Mouse (Mus musculus): ENCODE data around the gene Rai2. TPM values are rescaled to one million over a fixed set of nuclear protein-coding genes. Genes with fewer than 3 reads are reported as not detected.

Rai2 gene
- total RNA-seq (2022) = 10 to 100 TPM; 13.6 to 15.7 (median 14.3) TPM

GRCm38 (mm10) chrX:161716865-161717763 is at the start of gene Rai2:
TSS of gene Rai2 (plus strand) at chrX:161717069.
- peak in 1 of 2 experiments; percentile 38 for DNase-seq (ENCODE audit: low spot score in 2 of 2)

GRCm38 (mm10) chrX:161689336-161689735 is 27.5 kb upstream of the Rai2 start:
- no peak for DNase-seq (ENCODE audit: low spot score in 2 of 2)

GRCm38 (mm10) chrX:161716503-161716864 is 385 bp upstream of the Rai2 start:
- no peak for DNase-seq (ENCODE audit: low spot score in 2 of 2)

- DNase-seq (ENCODE audit: low spot score in 2 of 2) = no peak
Measured at GRCm38 (mm10) chrX:161717764-161718382, 1.0 kb downstream of the Rai2 start.

GRCm38 (mm10) chrX:161718548-161718947 is 1.7 kb downstream of the Rai2 start:
- no peak for DNase-seq (ENCODE audit: low spot score in 2 of 2)

- DNase-seq (ENCODE audit: low spot score in 2 of 2) = no peak
Measured at GRCm38 (mm10) chrX:161721082-161721481, 4.2 kb downstream of the Rai2 start.

- no peak for DNase-seq (ENCODE audit: low spot score in 2 of 2)
Measured at GRCm38 (mm10) chrX:161723391-161723808, 6.5 kb downstream of the Rai2 start.

GRCm38 (mm10) chrX:161726257-161726656 is 9.4 kb downstream of the Rai2 start:
- no peak for DNase-seq (ENCODE audit: low spot score in 2 of 2)

- no peak for DNase-seq (ENCODE audit: low spot score in 2 of 2)
Measured at GRCm38 (mm10) chrX:161728507-161728906, 11.6 kb downstream of the Rai2 start.

- no peak for DNase-seq (ENCODE audit: low spot score in 2 of 2)
Measured at GRCm38 (mm10) chrX:161730026-161730425, 13.2 kb downstream of the Rai2 start.

GRCm38 (mm10) chrX:161731859-161732258 is 15.0 kb downstream of the Rai2 start:
- DNase-seq (ENCODE audit: low spot score in 2 of 2) = no peak

GRCm38 (mm10) chrX:161733581-161734309 is 16.9 kb downstream of the Rai2 start:
- DNase-seq (ENCODE audit: low spot score in 2 of 2) = no peak

GRCm38 (mm10) chrX:161734310-161734676 is 17.4 kb downstream of the Rai2 start:
- no peak for DNase-seq (ENCODE audit: low spot score in 2 of 2)

- DNase-seq (ENCODE audit: low spot score in 2 of 2) = no peak
Measured at GRCm38 (mm10) chrX:161739374-161739773, 22.5 kb downstream of the Rai2 start.

GRCm38 (mm10) chrX:161743080-161743479 is 26.2 kb downstream of the Rai2 start:
- no peak for DNase-seq (ENCODE audit: low spot score in 2 of 2)

- no peak for DNase-seq (ENCODE audit: low spot score in 2 of 2)
Measured at GRCm38 (mm10) chrX:161745296-161745695, 28.4 kb downstream of the Rai2 start.

- no peak for DNase-seq (ENCODE audit: low spot score in 2 of 2)
Measured at GRCm38 (mm10) chrX:161747337-161747736, 30.5 kb downstream of the Rai2 start.

- DNase-seq (ENCODE audit: low spot score in 2 of 2) = no peak
Measured at GRCm38 (mm10) chrX:161753514-161753913, 36.6 kb downstream of the Rai2 start.

GRCm38 (mm10) chrX:161776321-161776962 is 59.6 kb downstream of the Rai2 start:
- peak in 1 of 2 experiments; percentile 13 for DNase-seq (ENCODE audit: low spot score in 2 of 2)

- DNase-seq (ENCODE audit: low spot score in 2 of 2) = peak in 1 of 2 experiments; percentile 66
Measured at GRCm38 (mm10) chrX:161780321-161781034, 63.6 kb downstream of the Rai2 start.

GRCm38 (mm10) chrX:161790182-161790581 is 73.3 kb downstream of the Rai2 start:
- peak in 1 of 2 experiments; percentile 12 for DNase-seq (ENCODE audit: low spot score in 2 of 2)

Measured in left cerebral cortex, adult 8-10 months (tissue).